Mouse (Mus musculus): Measurements from ENCODE around the gene Cnga1.

Gene Cnga1

DNA sequence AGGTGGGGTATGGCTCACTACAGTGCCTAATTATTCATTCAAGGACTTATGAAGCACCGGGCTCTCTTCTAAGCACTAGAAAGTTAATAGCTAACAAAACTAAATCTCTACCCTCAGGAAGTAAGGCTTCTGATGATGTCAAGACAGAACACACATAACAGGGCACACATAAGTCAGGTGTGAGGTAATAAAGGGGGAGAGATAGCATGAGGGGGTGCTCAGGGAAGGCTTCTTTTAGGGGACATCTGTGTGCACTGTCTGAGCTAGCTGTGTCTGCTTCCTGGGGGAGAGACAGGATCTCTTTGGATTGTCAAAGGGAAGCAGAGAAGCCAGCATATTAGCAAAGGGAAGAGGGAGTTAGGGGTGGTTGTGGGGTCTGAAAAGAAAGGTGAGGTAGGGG lies at the start of gene Cnga1:
Gene Cnga1 (minus strand): TSS at position 101 of the 400 bp plus-strand sequence.
- DNase-seq (ENCODE audit: extremely low read depth, insufficient read length, low spot score): no peak

GRCm38 (mm10) chr5:72690516-72690915 lies 46.4 kb upstream of the Cnga1 start:
- DNase-seq (ENCODE audit: extremely low read depth, insufficient read length, low spot score): no peak

DNA sequence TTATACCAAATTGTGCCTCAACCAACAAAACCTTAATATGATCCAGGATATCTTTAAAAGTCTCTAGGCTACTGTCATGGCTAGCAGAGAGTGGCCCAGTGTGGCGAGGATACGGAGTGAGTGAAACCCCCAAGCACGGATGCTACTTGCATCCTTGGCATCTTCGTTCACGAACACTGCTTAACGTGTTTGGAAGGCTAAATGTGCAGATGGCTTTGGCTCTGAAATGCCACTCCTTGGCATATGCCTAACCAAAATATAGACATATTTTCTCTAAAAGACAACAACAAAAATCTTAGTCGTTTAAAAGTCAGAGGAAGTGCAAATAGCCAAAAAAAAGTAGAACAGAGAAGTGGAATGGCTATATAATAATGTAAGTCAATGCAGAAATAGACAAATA lies 45.5 kb upstream of the Cnga1 start:
- DNase-seq (ENCODE audit: extremely low read depth, insufficient read length, low spot score): no peak

DNA sequence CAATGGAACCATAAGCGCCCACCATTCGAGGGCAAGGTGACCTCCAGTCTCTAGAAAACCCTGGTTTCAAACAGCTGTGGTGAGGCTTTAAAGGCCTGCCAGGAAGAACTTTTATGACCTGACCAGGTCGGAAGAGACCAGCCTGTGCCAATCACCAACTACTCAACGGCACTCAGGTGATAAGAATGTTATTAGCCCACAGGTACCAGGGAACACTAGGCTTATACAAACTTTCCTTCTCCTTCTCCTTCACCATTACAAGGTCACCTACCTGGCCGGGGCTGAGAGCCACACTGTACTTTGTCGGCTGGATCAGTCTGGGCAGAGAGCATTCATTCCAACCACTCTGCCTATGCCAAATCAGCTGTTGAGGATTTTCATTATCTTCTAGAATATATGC lies 37.4 kb upstream of the Cnga1 start:
- no peak for DNase-seq (ENCODE audit: extremely low read depth, insufficient read length, low spot score)

- no peak for DNase-seq (ENCODE audit: extremely low read depth, insufficient read length, low spot score)
Observed at GRCm38 (mm10) chr5:72674994-72675542, 31.0 kb upstream of the Cnga1 start.

DNA sequence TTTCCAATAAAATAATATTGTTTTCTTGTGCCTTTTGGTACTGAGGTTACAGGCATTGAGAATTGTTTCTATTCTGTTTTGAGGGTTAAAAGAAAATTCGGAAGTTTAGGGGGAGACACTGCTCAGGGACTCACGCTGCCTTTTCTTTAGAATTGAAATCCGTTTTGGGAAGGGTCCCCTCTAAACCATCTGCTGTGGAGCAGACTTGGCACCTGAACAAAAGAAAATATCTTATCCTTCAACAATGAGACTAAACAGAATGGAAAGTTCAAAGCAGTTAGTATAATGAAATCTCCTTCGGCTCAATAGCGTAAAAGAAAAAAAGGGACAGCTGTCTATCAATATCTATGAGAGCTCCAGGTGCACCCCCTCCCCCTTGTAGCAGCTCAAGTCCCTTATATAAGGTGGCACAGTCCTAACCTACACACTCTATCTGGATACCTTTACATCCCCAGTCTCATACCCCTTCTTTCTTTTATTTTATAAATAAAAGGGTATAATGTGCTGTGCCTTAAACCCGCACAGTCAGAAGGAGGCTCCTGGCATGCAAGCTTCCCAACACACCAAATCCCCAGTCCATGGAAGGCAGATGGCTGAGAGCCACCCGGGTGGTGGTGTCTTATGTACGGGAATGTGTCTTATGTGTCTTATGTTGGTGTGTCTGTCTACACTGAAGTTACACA lies 27.1 kb upstream of the Cnga1 start:
- DNase-seq (ENCODE audit: extremely low read depth, insufficient read length, low spot score): no peak

DNA sequence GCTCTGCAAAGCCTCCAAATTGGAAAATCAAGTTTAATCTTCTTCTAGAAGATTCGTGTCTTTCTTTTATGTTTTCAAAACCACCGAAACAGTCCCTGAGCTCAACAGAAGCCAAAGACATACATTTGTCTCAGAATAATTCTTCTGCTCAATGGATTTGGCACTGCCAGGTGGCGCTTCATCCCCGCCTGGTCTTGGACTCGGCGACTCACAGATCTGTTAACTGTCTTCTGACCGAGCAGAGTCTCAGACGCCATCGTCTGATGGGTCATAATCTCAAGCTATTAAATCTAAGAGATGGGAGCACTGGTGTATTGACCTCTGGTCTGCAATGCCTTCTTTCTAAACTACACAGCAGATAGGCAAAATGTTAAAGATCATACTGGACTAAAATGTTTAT lies 24.3 kb upstream of the Cnga1 start:
- no peak for DNase-seq (ENCODE audit: extremely low read depth, insufficient read length, low spot score)

GRCm38 (mm10) chr5:72666428-72666827 lies 22.4 kb upstream of the Cnga1 start:
- no peak for DNase-seq (ENCODE audit: extremely low read depth, insufficient read length, low spot score)

GRCm38 (mm10) chr5:72665281-72665680 lies 21.2 kb upstream of the Cnga1 start:
- DNase-seq (ENCODE audit: extremely low read depth, insufficient read length, low spot score): peak; percentile 8

GRCm38 (mm10) chr5:72664854-72665253 lies 20.8 kb upstream of the Cnga1 start:
- no peak for DNase-seq (ENCODE audit: extremely low read depth, insufficient read length, low spot score)

- DNase-seq (ENCODE audit: extremely low read depth, insufficient read length, low spot score): no peak
Observed at GRCm38 (mm10) chr5:72664126-72664525, 20.1 kb upstream of the Cnga1 start.

DNA sequence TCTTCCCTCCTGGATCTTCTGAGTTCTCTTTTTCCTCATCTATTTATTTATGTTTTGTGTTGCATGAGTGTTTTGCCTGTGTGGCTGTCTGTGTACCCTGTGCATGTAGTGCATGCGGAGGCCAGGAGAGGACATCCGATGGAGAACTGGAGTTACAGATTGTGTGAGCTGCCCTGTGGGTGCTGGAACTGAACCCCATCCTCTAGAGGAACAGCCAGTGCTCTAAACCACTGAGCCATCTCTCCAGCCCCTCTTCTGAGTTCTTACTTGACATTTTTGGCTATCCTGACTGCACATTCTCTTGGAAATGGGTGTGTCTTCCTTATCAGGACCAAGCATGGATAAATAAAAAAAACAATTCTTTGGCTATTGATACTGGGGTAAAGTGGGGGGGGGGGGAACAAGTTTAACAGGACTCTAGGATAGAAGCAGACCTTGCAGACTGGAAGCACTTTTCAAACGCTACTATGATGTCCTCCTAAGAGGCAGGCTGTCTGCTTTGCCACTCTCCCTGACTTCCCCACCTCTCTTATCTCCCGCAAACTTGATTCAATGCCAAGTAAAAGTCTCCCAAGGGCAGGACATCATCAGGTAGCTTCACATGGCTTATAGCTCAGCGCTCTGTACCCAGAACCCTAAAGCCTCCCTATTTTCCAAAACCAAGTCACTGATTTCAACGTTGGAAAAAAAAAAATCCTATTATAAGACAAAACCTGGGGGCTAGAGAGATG lies 17.1 kb upstream of the Cnga1 start:
- DNase-seq (ENCODE audit: extremely low read depth, insufficient read length, low spot score): no peak

DNA sequence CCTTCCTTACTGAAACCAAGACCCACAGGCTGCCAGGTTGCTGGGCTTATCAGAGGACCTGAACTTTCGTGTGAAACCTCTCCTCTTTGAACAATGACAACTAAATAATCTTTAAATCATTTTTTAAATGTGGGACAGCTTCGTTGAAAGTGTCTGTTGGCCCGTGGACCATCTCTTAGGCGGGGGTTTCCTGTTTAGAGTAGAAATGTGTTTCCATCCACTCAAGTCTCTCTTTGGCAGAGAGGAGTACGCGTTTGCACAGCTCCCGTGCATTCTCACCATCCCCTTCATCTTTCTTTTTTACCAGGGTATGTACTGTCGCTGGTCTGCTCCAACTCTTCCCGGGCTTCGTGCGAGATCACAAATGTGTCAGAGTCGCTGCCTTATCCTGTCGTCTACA lies 14.3 kb upstream of the Cnga1 start:
- no peak for DNase-seq (ENCODE audit: extremely low read depth, insufficient read length, low spot score)

DNA sequence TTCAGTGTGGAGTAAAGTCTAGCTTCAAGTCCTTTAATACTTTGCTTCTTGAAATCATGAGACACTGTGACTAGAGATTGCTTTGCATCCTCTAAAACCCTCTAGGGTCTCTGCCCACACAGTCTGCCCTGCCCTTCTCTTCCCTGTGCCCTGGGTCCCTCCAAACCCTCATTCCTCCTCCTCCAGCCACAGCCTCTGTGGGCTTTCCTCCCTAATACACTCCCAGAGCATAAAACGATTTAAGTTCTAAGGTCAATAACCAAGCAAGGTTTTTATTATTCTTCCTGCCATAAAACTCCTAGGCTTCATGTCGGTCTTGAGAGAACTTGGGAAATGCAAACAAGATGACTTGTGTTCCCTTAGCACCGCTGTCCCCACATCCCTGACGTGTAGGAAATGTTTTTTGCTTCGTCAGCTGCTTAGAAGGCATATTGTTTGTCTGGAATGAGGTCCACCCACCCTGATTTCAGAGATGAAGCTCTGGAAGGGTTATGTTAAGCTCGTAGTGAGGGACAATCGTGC lies 12.3 kb upstream of the Cnga1 start:
- no peak for DNase-seq (ENCODE audit: extremely low read depth, insufficient read length, low spot score)

DNA sequence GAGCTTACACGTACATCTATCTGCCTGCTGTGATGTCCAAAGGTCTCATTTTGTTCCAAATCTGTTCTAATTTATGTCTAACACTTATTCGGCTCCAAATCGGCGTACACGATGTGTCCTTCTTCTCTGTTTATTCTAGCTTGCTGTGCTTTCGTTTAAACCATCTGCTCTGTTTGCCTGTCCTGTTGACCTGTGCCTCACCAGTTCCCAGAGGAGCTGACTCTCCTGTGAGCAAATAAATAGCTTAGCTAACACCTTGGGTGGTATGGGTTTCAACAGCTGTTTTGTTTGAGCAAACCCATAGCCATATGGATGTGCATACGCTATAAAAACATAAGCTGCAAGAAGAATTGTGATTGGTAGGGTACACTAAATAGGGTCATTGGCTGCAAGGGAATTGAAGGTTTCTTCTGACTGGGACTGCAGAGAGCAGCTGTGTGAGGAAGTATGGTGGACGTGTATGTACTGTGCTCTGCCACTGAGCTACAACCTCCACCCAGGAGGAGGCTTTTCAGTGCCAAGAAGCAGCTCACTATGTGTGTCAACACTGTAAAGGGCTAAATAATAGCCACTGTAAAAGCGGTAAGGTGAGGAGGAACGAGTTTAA lies 9.1 kb upstream of the Cnga1 start:
- DNase-seq (ENCODE audit: extremely low read depth, insufficient read length, low spot score): no peak

DNA sequence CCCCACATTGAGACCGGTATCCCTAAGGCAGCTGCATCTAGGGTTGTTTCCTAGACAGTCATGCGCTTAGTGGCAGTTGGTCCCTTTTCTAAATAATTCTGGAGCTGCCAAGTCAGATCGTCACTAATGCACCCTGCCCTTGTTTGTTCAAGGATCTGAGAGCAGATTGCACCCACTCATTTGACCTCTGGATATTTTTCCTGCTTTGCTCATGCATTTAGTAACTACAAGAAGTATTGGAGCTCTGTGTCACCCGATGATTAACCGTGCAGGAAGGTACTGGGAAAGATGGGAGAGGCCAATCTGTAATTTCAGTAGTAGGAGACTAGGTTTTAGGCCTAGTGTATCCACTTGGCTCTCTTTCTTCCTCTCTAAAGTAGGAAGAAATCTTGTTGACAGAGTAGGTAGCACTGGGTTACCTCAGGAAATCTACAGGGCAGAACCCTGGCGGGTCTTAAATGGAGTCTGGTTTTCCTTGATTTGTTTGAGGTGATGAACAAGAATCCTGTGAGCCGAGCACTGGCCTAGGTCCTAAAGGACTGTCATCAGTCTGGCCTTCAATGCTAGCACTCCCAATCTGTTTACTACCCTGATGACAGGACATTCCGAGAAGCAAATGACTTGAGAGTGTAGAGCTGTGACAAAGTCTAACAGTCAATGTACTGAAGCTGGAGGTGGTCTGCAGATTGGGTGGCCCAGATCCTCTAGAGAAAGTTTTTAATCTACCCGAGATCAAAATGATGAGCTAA lies 5.1 kb upstream of the Cnga1 start:
- peak; percentile 19 for DNase-seq (ENCODE audit: extremely low read depth, insufficient read length, low spot score)

DNA sequence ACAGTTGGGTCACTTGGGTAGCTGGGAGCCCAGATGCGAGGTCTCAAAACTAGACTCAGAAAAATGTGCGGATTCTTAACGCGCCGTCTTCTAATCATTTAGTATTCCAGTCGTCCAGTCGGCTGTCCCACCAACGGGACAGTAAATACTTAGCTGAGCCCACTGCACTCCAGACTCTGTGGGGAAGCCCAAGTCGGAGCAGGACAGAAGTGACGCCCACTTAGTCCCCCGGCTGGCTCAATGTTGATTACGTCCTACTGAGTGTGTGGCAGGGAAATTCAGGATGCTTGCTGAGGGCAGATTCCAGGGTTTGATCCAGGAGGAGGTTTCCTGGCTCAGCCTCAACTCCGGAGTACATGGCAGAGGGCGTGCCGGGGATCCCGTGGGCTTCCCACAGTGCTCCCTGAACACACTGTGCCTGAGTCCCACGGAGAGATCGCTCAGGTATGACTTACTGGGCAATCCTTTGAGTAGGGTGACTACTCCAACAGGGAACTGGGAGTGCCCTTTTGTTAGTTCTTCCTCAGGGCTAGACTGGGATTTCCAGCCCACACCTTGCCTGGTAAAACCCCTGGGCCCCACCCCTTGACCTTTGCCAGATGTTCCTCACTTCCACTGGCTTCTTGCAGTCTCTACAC lies 4.0 kb upstream of the Cnga1 start:
- DNase-seq (ENCODE audit: extremely low read depth, insufficient read length, low spot score): peak; percentile 37

GRCm38 (mm10) chr5:72647418-72647907 lies 3.4 kb upstream of the Cnga1 start, which contains the start of gene Nipal1:
Gene Nipal1, plus strand, starts transcription at chr5:72647795.
- peak; percentile 72 for DNase-seq (ENCODE audit: extremely low read depth, insufficient read length, low spot score)

- DNase-seq (ENCODE audit: extremely low read depth, insufficient read length, low spot score): no peak
Observed at GRCm38 (mm10) chr5:72646996-72647395, 2.9 kb upstream of the Cnga1 start.

DNA sequence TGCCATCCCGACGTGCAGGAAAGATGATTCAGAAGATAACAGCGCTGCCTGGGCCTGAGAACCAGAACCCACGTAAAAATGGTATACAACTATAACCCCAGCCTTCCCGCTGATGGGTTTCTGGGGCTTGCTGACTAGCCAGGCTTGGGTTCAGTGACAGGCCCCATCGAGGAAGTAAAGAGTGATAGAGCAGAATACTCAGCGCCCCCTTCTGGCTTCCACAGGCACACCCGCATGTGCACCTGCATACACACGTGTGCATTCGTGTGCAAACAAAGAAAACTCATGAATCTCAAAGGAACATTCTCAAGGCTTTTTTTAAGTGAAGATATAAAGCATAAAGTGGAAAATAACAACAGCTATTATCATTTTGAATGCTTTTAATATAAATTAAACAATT lies 2.1 kb upstream of the Cnga1 start:
- DNase-seq (ENCODE audit: extremely low read depth, insufficient read length, low spot score): no peak
